Mouse (Mus musculus) olfactory bulb, adult 2 months (tissue): ENCODE measurements around the gene Olfr652. TPM values are rescaled to one million over a fixed set of nuclear protein-coding genes. Genes with fewer than 3 reads are reported as not detected.

ENCODE experiments used
- H3K27ac ChIP-seq: fragments of 200-500 bp; 2 replicates; pipeline ENCODE4 v1.5.1; 2012; ENCODE audit warnings: low read depth, low read length; ENCODE audit not compliant: insufficient read depth
- H3K4me1 ChIP-seq: fragments of 200-500 bp; 2 replicates; pipeline ENCODE4 v1.6.1; 2012; ENCODE audit warnings: low read length; ENCODE audit not compliant: control insufficient read depth, insufficient read depth
- H3K4me3 ChIP-seq: fragments of 200-500 bp; 2 replicates; pipeline ENCODE4 v1.5.1; 2012; ENCODE audit warnings: mild to moderate bottlenecking, low read depth, low read length, moderate library complexity; ENCODE audit not compliant: insufficient read depth
- CTCF ChIP-seq: fragments of 200-500 bp; IDR thresholded peaks from 2 replicates; pipeline ENCODE4 v1.5.1; 2012; ENCODE audit warnings: low read depth, mild to moderate bottlenecking, low read length, moderate library complexity; ENCODE audit not compliant: insufficient read depth
- POLR2A ChIP-seq: fragments of 200-500 bp; IDR thresholded peaks from 2 replicates; pipeline ENCODE4 v1.6.1; 2012; ENCODE audit warnings: mild to moderate bottlenecking, low read depth, low read length, moderate library complexity; ENCODE audit not compliant: insufficient read depth
- WGBS: fragments of 180-500 bp; shearing (Covaris S2); methylation state at CpG from one replicate; pipeline ENCODE4 v1.1.7; 2018; 5-methylcytosine and 5-hydroxymethylcytosine counted together
- polyA plus RNA-seq: library from polyadenylated mRNA; stranded (reverse); fragments of >200 nt; gene quantifications from 2 replicates; pipeline ENCODE4 v1.2.4, GENCODE M21; 2012; ENCODE audit warnings: low replicate concordance; ENCODE audit not compliant: missing spikeins, insufficient read depth, insufficient read length

The Olfr652 gene
- not detected in 2 replicates for polyA plus RNA-seq

GRCm38 (mm10) chr7:104560601-104561000 lies at the start of gene Olfr652:
Olfr652 (plus strand) TSS chr7:104560901.
- Histone ChIP-seq H3K27ac (no peak within 1 kb of the TSS), H3K4me3 (no peak within 1 kb of the TSS), H3K4me1 (no peaks in the 10 kb centered on the region)
- TF ChIP-seq POLR2A (no peak), CTCF (no peak)

GRCm38 (mm10) chr7:104549833-104550232 lies 10.9 kb upstream of the Olfr652 start, which contains the start of gene Olfr651:
Olfr651 (plus strand) TSS chr7:104550133.
- no peak for TF ChIP-seq POLR2A
- TF ChIP-seq CTCF = no peak
- no peak within 1 kb of the TSS for H3K27ac ChIP-seq
- WGBS = 62% methylated on average over 5 of the region's 5 CpGs
- no peaks in the 10 kb centered on the region for H3K4me1 ChIP-seq
- no peak within 1 kb of the TSS for H3K4me3 ChIP-seq

DNA sequence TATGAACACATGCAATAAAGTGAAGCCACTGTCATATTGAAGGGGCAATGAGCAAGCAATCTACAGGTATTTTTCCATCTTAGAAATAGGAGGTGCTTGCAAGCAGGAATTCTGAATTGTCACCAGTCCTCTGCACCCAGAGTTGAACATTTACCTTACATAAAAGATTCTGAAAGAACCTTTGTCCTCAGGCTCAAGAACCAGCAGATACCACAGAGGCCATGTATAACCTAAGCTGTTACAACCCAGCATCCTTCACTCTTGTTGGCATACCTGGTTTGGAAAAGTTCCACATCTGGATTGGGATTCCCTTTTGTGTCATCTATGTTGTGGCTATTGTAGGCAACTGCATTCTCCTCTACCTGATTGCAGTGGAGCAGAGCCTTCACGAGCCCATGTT lies 8.0 kb upstream of the Olfr652 start:
- TF ChIP-seq POLR2A (no peak), CTCF (no peak)
- no peak overlapping the region for H3K4me3 ChIP-seq
- no peaks in the 10 kb centered on the region for H3K4me1 ChIP-seq
- no peak overlapping the region for H3K27ac ChIP-seq
- WGBS = 72% methylated on average over 1 of the region's 1 CpGs

- TF ChIP-seq POLR2A (no peak), CTCF (no peak)
- H3K27ac ChIP-seq = no peak within 1 kb of the TSS
- no peak within 1 kb of the TSS for H3K4me3 ChIP-seq
- 72% methylated on average over 2 of the region's 2 CpGs for WGBS
- no peaks in the 10 kb centered on the region for H3K4me1 ChIP-seq
Measured at GRCm38 (mm10) chr7:104577014-104577413, 16.3 kb downstream of the Olfr652 start, which contains the start of gene Olfr653. Olfr653 (plus strand) TSS chr7:104577314.

DNA sequence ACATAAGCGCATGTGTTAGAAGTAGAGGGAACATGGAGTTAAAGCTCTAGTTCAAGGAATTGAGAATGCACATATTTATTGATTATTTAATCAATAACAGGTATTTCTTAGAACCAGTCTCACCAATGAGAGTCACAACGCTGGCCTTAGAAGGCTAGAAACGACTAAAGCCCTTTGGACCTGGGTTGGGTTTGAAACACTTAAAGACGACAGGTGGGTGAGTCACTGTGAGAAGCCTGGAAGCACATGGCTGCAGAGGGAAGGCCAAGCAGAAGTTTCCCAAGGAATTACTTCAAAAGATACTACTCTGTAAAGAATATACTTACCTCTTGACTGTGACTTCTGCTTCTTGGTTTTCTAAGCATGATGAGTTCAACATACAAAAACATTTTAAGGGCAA lies 20.1 kb downstream of the Olfr652 start:
- TF ChIP-seq CTCF (no peak), POLR2A (no peak)

GRCm38 (mm10) chr7:104581429-104581828 lies 20.7 kb downstream of the Olfr652 start:
- Histone ChIP-seq H3K4me1 (no peaks in the 10 kb centered on the region), H3K27ac (no peak overlapping the region), H3K4me3 (no peak overlapping the region)
- WGBS = 92% methylated on average over 4 of the region's 4 CpGs
- no peak for TF ChIP-seq POLR2A
- no peak for TF ChIP-seq CTCF

More for the DNA sequence above, 20.1 kb downstream of the Olfr652 start:
- WGBS = 97% methylated on average over 4 of the region's 4 CpGs
- Histone ChIP-seq H3K27ac (no peak overlapping the region), H3K4me1 (no peaks in the 10 kb centered on the region), H3K4me3 (no peak overlapping the region)

DNA sequence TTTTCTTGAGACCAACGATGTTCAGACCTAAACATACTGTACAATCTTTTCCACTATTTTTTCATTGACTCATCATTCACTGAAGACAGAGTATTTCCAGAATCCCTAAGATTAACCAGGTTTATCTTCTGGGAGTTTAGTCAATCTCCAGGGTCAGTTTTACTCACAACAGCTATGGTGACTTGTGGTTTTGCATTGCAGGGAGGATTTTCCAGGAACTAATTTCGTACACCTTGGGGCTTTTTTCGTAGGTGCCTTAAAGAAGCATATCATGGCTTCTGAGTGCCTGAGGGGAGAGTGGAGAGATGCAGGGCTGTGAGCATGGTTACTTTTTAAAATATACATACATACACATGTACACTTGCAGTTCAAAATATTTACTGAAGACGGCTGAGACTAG lies 26.0 kb downstream of the Olfr652 start, which contains the start of gene Olfr654:
Olfr654 (plus strand) TSS at position 301 of the 400 bp plus-strand sequence.
- no peak for TF ChIP-seq POLR2A
- no peak for TF ChIP-seq CTCF
- 86% methylated on average over 4 of the region's 4 CpGs for WGBS
- Histone ChIP-seq H3K4me1 (no peaks in the 10 kb centered on the region), H3K4me3 (no peak within 1 kb of the TSS), H3K27ac (no peak within 1 kb of the TSS)

- Histone ChIP-seq H3K4me3 (no peak overlapping the region), H3K27ac (no peak overlapping the region), H3K4me1 (no peaks in the 10 kb centered on the region)
- no peak for TF ChIP-seq CTCF
- no peak for TF ChIP-seq POLR2A
- 87% methylated on average over 5 of the region's 5 CpGs for WGBS
Measured at GRCm38 (mm10) chr7:104588274-104588673, 27.6 kb downstream of the Olfr652 start.

GRCm38 (mm10) chr7:104601679-104602078 lies 41.0 kb downstream of the Olfr652 start, which contains the start of gene Olfr655:
Olfr655 (minus strand) TSS chr7:104601779.
- Histone ChIP-seq H3K4me3 (no peak within 1 kb of the TSS), H3K4me1 (no peaks in the 10 kb centered on the region), H3K27ac (no peak within 1 kb of the TSS)
- no peak for TF ChIP-seq POLR2A
- TF ChIP-seq CTCF = no peak
- WGBS = 86% methylated on average over 2 of the region's 2 CpGs

DNA sequence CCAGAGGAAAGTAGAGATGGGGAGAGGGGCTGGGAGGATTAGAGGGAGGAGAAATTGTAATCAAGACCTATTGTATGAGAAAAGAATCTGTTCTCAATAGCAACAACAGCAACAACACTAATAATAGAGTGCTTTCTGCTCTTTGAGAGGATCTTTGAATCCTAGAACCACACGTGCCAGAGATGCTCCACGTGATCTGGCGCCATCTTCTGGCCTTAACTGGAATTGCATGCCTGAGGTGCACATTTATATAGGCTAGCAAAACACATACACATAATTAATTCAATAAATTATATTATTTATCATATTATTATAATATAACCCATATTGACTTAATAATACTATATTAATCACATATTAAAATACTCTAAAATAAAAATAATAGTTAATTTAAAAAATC lies 42.5 kb downstream of the Olfr652 start:
- TF ChIP-seq CTCF (no peak), POLR2A (no peak)
- Histone ChIP-seq H3K4me3 (no peak overlapping the region), H3K27ac (no peak overlapping the region), H3K4me1 (no peaks in the 10 kb centered on the region)
- 4% methylated on average over 3 of the region's 3 CpGs for WGBS
